Mouse (Mus musculus): ENCODE measurements around the gene Tbc1d7. TPM values are rescaled to one million over a fixed set of nuclear protein-coding genes. Genes with fewer than 3 reads are reported as not detected.
A peak's percentile ranks its signal among the peaks of the same experiment; 100 is the strongest.

Tbc1d7 gene
- polyA plus RNA-seq, 1 experiment from 2014 or later = 63.1 TPM

DNA sequence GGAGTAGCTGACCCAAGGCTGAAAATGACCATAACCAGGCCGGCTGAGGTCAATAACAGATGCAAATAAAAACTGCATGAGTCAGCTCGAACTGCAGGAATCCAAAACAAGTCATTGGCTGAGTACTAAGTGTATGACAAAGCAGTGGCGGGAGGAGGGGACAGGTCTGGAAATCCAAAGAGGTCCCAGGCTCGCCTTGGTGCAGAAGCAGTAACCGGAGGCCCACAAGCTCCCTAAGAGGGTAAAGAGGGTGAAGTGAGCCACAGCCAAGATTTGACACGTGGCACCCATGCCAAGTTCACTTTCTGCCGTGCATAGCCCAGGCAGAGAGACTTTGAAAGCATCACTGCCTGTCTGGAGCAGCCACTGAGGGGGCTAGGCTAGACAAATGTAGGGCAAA, 41.0 kb upstream of the Tbc1d7 start:
- Histone ChIP-seq H3K4me3 (ENCODE audit: low read depth, low read length) (no peak overlapping the region), H3K27me3 (ENCODE audit: control insufficient read depth, insufficient read depth, low read length) (no peaks in the 10 kb centered on the region), H3K27ac (replicated peaks; ENCODE audit: low read depth, low read length) (no peak overlapping the region), H3K4me2 (ENCODE audit: low read depth, severe bottlenecking) (no peak overlapping the region), H3K36me3 (ENCODE audit: control insufficient read depth, insufficient read depth, low read length) (no peaks in the 10 kb centered on the region), H3K9me3 (ENCODE audit: control insufficient read depth, low read length) (no peaks in the 10 kb centered on the region), H3K4me1 (ENCODE audit: control insufficient read depth, insufficient read depth, low read length) (peaks cover 6% of the 10 kb centered on the region; the same call in 1 of the 2 replicates), H3K9ac (ENCODE audit: low read length) (no peak overlapping the region)
- ATAC-seq (ENCODE audit: insufficient number of reproducible peaks, low FRiP score, low TSS enrichment, low read depth) = no peak
- 54% methylated on average over 7 of the region's 7 CpGs for WGBS
- DNase-seq (ENCODE audit: low spot score) = no peak

DNA sequence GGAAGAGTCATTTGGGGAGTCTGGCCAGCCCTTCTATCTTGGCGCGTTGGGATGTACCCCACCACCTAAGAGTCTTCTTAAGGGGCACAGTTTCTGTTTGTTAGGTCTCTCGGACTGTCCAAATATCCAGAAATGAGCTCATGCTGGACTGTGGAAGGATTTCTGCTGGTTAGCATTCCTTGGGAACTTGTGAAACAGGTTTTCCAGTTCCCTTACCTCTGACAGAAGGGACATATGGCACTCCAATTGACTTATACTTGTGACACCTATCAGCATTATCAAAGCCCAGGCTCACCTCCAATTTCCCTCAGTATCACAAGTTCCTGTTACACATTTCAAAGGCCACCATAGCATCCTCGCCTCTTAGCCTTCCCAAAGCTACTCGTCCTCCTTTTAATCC, 39.7 kb upstream of the Tbc1d7 start:
- Histone ChIP-seq H3K36me3 (ENCODE audit: control insufficient read depth, insufficient read depth, low read length) (no peaks in the 10 kb centered on the region), H3K4me3 (ENCODE audit: low read depth, low read length) (no peak overlapping the region), H3K4me2 (ENCODE audit: low read depth, severe bottlenecking) (no peak overlapping the region), H3K27ac (replicated peaks; ENCODE audit: low read depth, low read length) (no peak overlapping the region), H3K9me3 (ENCODE audit: control insufficient read depth, low read length) (no peaks in the 10 kb centered on the region), H3K9ac (ENCODE audit: low read length) (no peak overlapping the region), H3K4me1 (ENCODE audit: control insufficient read depth, insufficient read depth, low read length) (peaks cover 6% of the 10 kb centered on the region; the same call in 1 of the 2 replicates), H3K27me3 (ENCODE audit: control insufficient read depth, insufficient read depth, low read length) (no peaks in the 10 kb centered on the region)
- 73% methylated on average over 5 of the region's 5 CpGs for whole genome bisulfite sequencing
- no peak for DNase-seq (ENCODE audit: low spot score)
- no peak for ATAC-seq (ENCODE audit: insufficient number of reproducible peaks, low FRiP score, low TSS enrichment, low read depth)

DNA sequence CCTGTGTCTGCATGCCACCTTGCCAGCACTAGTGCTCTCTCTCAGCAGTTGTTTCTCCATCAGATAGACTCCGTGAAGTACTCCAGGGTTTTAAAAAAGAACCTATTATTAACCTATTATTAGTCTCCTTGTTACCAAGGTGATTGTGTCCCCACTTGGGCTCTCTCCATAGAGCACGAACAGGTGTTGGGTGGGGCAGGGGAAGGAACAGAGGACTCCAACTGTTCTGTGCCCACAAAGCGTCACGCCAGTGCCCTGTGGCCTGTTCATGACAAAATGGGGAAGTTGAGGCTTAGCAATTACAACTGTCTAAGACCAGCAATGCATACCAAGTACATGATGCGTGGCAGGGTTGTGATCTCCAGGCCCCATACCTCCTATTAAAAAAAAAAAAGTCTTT, 38.3 kb upstream of the Tbc1d7 start:
- ATAC-seq (ENCODE audit: insufficient number of reproducible peaks, low FRiP score, low TSS enrichment, low read depth) (no peak), DNase-seq (ENCODE audit: low spot score) (no peak)
- H3K4me2 ChIP-seq (ENCODE audit: low read depth, severe bottlenecking) = no peak overlapping the region
- 84% methylated on average over 5 of the region's 5 CpGs for WGBS
- H3K27me3 ChIP-seq (ENCODE audit: control insufficient read depth, insufficient read depth, low read length) = no peaks in the 10 kb centered on the region
- no peaks in the 10 kb centered on the region for H3K36me3 ChIP-seq (ENCODE audit: control insufficient read depth, insufficient read depth, low read length)
- H3K4me1 ChIP-seq (ENCODE audit: control insufficient read depth, insufficient read depth, low read length) = peaks cover 6% of the 10 kb centered on the region; the same call in 1 of the 2 replicates
- no peak overlapping the region for H3K27ac ChIP-seq (replicated peaks; ENCODE audit: low read depth, low read length)
- H3K9me3 ChIP-seq (ENCODE audit: control insufficient read depth, low read length) = no peaks in the 10 kb centered on the region
- no peak overlapping the region for H3K9ac ChIP-seq (ENCODE audit: low read length)
- no peak overlapping the region for H3K4me3 ChIP-seq (ENCODE audit: low read depth, low read length)

DNA sequence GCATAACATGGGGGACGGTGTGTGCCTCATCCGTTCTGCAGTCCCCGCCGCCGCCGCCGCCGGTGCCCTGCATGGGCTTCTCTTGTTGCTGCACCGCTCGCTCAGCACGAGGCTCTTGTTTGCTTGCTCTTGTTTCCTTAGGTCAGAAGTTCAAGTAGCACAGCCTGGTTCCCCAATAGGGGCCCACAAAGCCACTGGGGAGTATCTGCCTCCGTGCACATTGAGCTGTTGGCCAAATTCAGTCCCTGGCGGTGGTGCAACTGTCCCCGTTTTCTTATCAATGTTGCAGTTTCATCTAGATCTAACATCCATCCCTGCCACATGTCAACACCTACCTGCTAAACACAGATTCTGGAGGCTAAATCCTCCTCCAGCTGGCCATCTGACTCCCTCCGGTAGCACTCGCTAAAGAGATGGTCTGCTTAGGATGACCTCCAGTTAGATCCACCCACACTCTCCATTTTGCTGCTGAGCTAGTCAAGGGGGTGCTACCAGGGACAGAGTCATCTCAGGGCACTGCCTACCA, 37.7 kb upstream of the Tbc1d7 start:
- Histone ChIP-seq H3K27ac (replicated peaks; ENCODE audit: low read depth, low read length) (no peak overlapping the region), H3K4me3 (ENCODE audit: low read depth, low read length) (no peak overlapping the region), H3K36me3 (ENCODE audit: control insufficient read depth, insufficient read depth, low read length) (no peaks in the 10 kb centered on the region), H3K9ac (ENCODE audit: low read length) (no peak overlapping the region), H3K27me3 (ENCODE audit: control insufficient read depth, insufficient read depth, low read length) (no peaks in the 10 kb centered on the region), H3K4me1 (ENCODE audit: control insufficient read depth, insufficient read depth, low read length) (peaks cover 6% of the 10 kb centered on the region; the same call in 1 of the 2 replicates), H3K4me2 (ENCODE audit: low read depth, severe bottlenecking) (no peak overlapping the region), H3K9me3 (ENCODE audit: control insufficient read depth, low read length) (no peaks in the 10 kb centered on the region)
- ATAC-seq (ENCODE audit: insufficient number of reproducible peaks, low FRiP score, low TSS enrichment, low read depth) (no peak), DNase-seq (ENCODE audit: low spot score) (no peak)
- 67% methylated on average over 16 of the region's 16 CpGs for WGBS

DNA sequence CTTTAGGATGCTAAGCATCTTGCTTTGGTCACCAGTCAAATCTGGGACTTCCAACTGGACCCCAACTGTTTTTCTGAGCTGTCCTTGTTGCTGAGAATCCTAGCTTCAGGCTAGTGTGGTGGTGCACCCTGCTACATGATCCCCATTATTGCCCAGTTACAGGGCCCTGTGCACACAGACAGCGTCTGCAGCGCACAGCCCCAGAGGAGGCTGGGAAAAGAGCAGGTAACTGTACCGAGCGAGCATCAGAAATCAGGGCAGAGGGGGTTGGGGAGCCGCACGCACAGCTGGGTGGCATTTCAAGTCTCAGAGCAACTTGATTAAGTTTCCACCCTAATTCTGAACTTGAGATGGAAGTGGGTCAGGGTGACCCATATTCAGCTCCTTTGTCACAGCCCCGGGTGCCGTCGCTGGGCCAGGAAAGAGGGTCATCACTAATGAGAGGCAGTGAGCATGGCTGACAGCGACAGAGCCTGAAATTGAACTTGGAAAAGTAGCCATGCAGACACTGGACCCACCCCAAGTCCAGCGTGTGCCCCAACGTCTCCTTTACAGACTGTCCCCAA, 34.9 kb upstream of the Tbc1d7 start:
- ATAC-seq (ENCODE audit: insufficient number of reproducible peaks, low FRiP score, low TSS enrichment, low read depth) (no peak), DNase-seq (ENCODE audit: low spot score) (no peak)
- Histone ChIP-seq H3K36me3 (ENCODE audit: control insufficient read depth, insufficient read depth, low read length) (no peaks in the 10 kb centered on the region), H3K4me1 (ENCODE audit: control insufficient read depth, insufficient read depth, low read length) (peaks cover 6% of the 10 kb centered on the region; the same call in 1 of the 2 replicates), H3K27ac (replicated peaks; ENCODE audit: low read depth, low read length) (no peak overlapping the region), H3K27me3 (ENCODE audit: control insufficient read depth, insufficient read depth, low read length) (no peaks in the 10 kb centered on the region), H3K4me2 (ENCODE audit: low read depth, severe bottlenecking) (no peak overlapping the region), H3K4me3 (ENCODE audit: low read depth, low read length) (no peak overlapping the region), H3K9ac (ENCODE audit: low read length) (no peak overlapping the region), H3K9me3 (ENCODE audit: control insufficient read depth, low read length) (no peaks in the 10 kb centered on the region)
- 91% methylated on average over 12 of the region's 12 CpGs for WGBS

DNA sequence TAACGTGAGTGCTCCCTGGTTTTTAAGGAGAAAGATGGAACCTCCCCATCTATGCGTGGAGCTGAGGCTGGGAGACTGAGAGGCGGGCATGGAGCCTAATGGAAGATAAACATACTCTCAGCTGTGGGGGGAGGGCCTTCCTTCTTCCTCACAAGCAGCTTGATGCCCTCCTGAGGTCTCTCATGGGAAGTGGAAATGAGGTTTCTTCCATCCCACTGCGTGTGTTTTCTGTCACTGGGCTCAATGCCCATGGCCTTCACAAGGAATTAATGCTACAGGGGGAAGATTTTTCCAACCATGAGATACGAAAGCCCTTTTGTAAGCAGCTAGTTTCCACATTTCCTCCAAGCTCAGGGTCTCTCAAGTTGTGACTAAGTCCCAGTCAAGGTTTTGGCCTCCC, 32.3 kb upstream of the Tbc1d7 start:
- H3K4me2 ChIP-seq (ENCODE audit: low read depth, severe bottlenecking) = no peak overlapping the region
- no peak for ATAC-seq (ENCODE audit: insufficient number of reproducible peaks, low FRiP score, low TSS enrichment, low read depth)
- WGBS = 70% methylated on average over 5 of the region's 5 CpGs
- no peak overlapping the region for H3K9ac ChIP-seq (ENCODE audit: low read length)
- no peak overlapping the region for H3K27ac ChIP-seq (replicated peaks; ENCODE audit: low read depth, low read length)
- no peaks in the 10 kb centered on the region for H3K27me3 ChIP-seq (ENCODE audit: control insufficient read depth, insufficient read depth, low read length)
- H3K9me3 ChIP-seq (ENCODE audit: control insufficient read depth, low read length) = no peaks in the 10 kb centered on the region
- H3K36me3 ChIP-seq (ENCODE audit: control insufficient read depth, insufficient read depth, low read length) = no peaks in the 10 kb centered on the region
- H3K4me1 ChIP-seq (ENCODE audit: control insufficient read depth, insufficient read depth, low read length) = no peaks in the 10 kb centered on the region
- H3K4me3 ChIP-seq (ENCODE audit: low read depth, low read length) = no peak overlapping the region
- no peak for DNase-seq (ENCODE audit: low spot score)

DNA sequence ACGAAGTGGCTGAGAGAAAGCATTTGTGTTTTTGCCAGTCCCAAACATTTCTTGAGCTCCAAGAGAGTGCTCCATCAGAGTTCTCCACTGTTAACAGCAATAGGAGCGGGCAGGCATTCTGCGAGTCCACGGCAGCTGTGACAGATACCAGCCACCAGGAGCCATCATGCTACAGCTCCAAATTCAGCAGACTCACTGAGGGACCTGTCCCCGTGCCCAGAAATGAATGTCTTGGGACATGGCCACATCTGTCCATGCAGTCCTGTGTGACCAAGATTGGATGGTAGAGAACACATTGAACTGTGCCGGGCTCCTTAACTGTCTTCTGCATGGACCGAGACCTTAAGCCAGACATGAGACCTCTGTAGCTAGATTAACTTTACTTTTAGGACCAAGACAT, 31.9 kb upstream of the Tbc1d7 start:
- no peak for DNase-seq (ENCODE audit: low spot score)
- Histone ChIP-seq H3K27ac (replicated peaks; ENCODE audit: low read depth, low read length) (no peak overlapping the region), H3K4me1 (ENCODE audit: control insufficient read depth, insufficient read depth, low read length) (no peaks in the 10 kb centered on the region), H3K27me3 (ENCODE audit: control insufficient read depth, insufficient read depth, low read length) (no peaks in the 10 kb centered on the region), H3K4me3 (ENCODE audit: low read depth, low read length) (no peak overlapping the region), H3K4me2 (ENCODE audit: low read depth, severe bottlenecking) (no peak overlapping the region), H3K9me3 (ENCODE audit: control insufficient read depth, low read length) (no peaks in the 10 kb centered on the region), H3K9ac (ENCODE audit: low read length) (no peak overlapping the region), H3K36me3 (ENCODE audit: control insufficient read depth, insufficient read depth, low read length) (no peaks in the 10 kb centered on the region)
- WGBS = 85% methylated on average over 7 of the region's 7 CpGs
- no peak for ATAC-seq (ENCODE audit: insufficient number of reproducible peaks, low FRiP score, low TSS enrichment, low read depth)

DNA sequence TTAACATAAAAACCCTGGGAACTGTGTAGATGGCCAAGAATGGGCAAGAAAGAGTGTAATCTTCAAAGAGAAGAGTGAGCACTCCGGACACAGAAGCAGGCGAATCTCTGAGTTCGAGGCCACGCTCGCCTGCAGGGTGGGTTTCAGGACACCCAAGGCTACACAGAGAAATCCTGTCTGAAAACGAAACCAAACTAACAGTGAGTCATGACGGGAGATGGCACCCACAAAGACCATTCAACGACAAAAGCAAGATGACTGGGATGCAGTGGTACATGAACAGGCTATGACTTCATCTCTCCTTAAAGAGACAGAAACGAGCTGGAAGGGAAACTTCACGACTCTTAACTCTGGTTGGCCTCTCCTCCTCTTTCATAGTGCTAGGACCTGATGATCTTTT, 31.1 kb upstream of the Tbc1d7 start:
- Histone ChIP-seq H3K4me3 (ENCODE audit: low read depth, low read length) (no peak overlapping the region), H3K27ac (replicated peaks; ENCODE audit: low read depth, low read length) (no peak overlapping the region), H3K4me1 (ENCODE audit: control insufficient read depth, insufficient read depth, low read length) (no peaks in the 10 kb centered on the region), H3K36me3 (ENCODE audit: control insufficient read depth, insufficient read depth, low read length) (no peaks in the 10 kb centered on the region), H3K27me3 (ENCODE audit: control insufficient read depth, insufficient read depth, low read length) (no peaks in the 10 kb centered on the region), H3K4me2 (ENCODE audit: low read depth, severe bottlenecking) (no peak overlapping the region), H3K9me3 (ENCODE audit: control insufficient read depth, low read length) (no peaks in the 10 kb centered on the region), H3K9ac (ENCODE audit: low read length) (no peak overlapping the region)
- WGBS = 90% methylated on average over 10 of the region's 10 CpGs
- ATAC-seq (ENCODE audit: insufficient number of reproducible peaks, low FRiP score, low TSS enrichment, low read depth) (no peak), DNase-seq (ENCODE audit: low spot score) (no peak)

DNA sequence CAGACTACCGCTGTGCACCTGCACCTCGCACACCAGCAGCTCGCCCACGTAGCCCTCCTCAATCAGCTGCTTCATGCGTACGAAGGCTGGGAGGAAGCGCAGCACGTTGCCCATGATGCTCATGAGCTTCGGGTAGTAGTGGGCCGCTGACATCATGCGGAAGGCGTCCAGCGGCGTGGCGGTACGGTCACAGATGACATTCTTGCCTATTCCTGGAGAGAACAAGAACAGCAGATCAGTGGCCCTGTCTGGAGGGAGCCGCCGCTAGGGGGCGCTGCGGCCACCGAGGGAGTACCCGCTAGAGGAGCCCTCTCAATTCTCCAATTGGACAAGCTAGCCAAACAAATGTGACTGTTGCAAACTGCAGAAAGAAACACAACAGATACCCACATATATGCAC, 29.7 kb upstream of the Tbc1d7 start:
- H3K9ac ChIP-seq (ENCODE audit: low read length) = no peak overlapping the region
- ATAC-seq (ENCODE audit: insufficient number of reproducible peaks, low FRiP score, low TSS enrichment, low read depth) = no peak
- DNase-seq (ENCODE audit: low spot score) = peak; percentile 70
- H3K27ac ChIP-seq (replicated peaks; ENCODE audit: low read depth, low read length) = no peak overlapping the region
- H3K4me2 ChIP-seq (ENCODE audit: low read depth, severe bottlenecking) = no peak overlapping the region
- WGBS = 40% methylated on average over 22 of the region's 22 CpGs
- no peaks in the 10 kb centered on the region for H3K4me1 ChIP-seq (ENCODE audit: control insufficient read depth, insufficient read depth, low read length)
- no peaks in the 10 kb centered on the region for H3K9me3 ChIP-seq (ENCODE audit: control insufficient read depth, low read length)
- H3K36me3 ChIP-seq (ENCODE audit: control insufficient read depth, insufficient read depth, low read length) = no peaks in the 10 kb centered on the region
- H3K27me3 ChIP-seq (ENCODE audit: control insufficient read depth, insufficient read depth, low read length) = no peaks in the 10 kb centered on the region
- H3K4me3 ChIP-seq (ENCODE audit: low read depth, low read length) = no peak overlapping the region

All from limb, embryonic 11.5 days (tissue).